17 mouse cellular contexts compared by ENCODE assay signal in the genomic region with DNA sequence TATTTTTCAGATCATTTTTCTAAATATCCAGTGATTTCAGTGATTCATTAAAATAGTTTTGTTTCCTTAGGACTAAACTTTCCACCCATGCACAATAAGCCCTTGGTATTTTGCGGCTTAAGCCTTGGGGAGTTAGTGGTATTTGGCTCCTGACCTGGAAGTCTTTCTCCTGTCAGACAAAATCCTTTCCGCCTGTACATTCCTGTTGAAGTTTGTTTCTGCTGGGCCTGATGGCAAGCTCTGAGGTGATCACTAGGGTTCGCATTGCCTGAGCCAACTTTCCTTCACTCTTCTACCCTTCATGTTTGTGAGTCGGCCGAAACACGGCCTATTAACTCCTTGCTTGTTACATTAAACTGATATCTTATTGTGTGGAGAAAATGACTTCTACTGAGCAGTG. TPM values are rescaled to one million over a fixed set of nuclear protein-coding genes. Genes with fewer than 3 reads are reported as not detected.
"Had no signal": no experiment of that assay in that cellular context is flagged by ENCODE, and none has a peak within 500 bp of the region (broad histone marks: within the 10 kb centered on the region; RNA-seq: fewer than 3 reads in every experiment).

No protein-coding gene starts in this region.

- H3K4me1 ChIP-seq: limb, embryonic 15.5 days; liver, embryonic 12.5 days; megakaryocyte, embryonic 14.5 days; midbrain, embryonic 15.5 days; neural tube, embryonic 13.5 days had no signal

- ATAC-seq: liver, embryonic 12.5 days; midbrain, embryonic 15.5 days had no signal

- H3K9ac ChIP-seq: limb, embryonic 15.5 days; liver, embryonic 12.5 days; lung, embryonic 14.5 days; midbrain, embryonic 15.5 days; neural tube, embryonic 13.5 days had no signal

- H3K4me3 ChIP-seq: limb, embryonic 15.5 days; liver, embryonic 12.5 days; megakaryocyte, embryonic 14.5 days; midbrain, embryonic 15.5 days; neural tube, embryonic 13.5 days had no signal

- DNase-seq: kidney, postnatal 25 days; layer of hippocampus, adult 9-11 months; layer of hippocampus, postnatal 36 days; lung, embryonic 14.5 days; lung, postnatal 10 days; right cerebral cortex, postnatal 14 days; thymus, adult 18-20 months; thymus, postnatal 14 days had no signal

- H3K36me3 ChIP-seq: limb, embryonic 15.5 days; liver, embryonic 12.5 days; midbrain, embryonic 15.5 days; neural tube, embryonic 13.5 days had no signal

- H3K27me3 ChIP-seq: limb, embryonic 15.5 days; liver, embryonic 12.5 days; megakaryocyte, embryonic 14.5 days; midbrain, embryonic 15.5 days; neural tube, embryonic 13.5 days had no signal

- H3K4me2 ChIP-seq: limb, embryonic 15.5 days; liver, embryonic 12.5 days; lung, embryonic 14.5 days; midbrain, embryonic 11.5 days; midbrain, embryonic 15.5 days; neural tube, embryonic 13.5 days had no signal

- H3K9me3 ChIP-seq: limb, embryonic 15.5 days; liver, embryonic 12.5 days; megakaryocyte, embryonic 14.5 days; midbrain, embryonic 15.5 days; neural tube, embryonic 13.5 days had no signal

- H3K27ac ChIP-seq: limb, embryonic 15.5 days; liver, embryonic 12.5 days; macrophage; midbrain, embryonic 15.5 days; neural tube, embryonic 13.5 days; stomach, postnatal 0 days had no signal

RNA-seq across cellular contexts. Expression of a gene that starts 8.7 kb away (rescaled TPM):
- total RNA-seq: monocyte, adult 5-6 weeks had no signal
- polyA plus RNA-seq: macrophage had no signal
